Mouse (Mus musculus): ENCODE measurements at regions not wholly inside any gene's neighbourhood (a gene's known extent, or its start where the extent isn't known, plus 50 kb on each side); places are given as distances from the start of the nearest gene placed in this dataset.

DNA sequence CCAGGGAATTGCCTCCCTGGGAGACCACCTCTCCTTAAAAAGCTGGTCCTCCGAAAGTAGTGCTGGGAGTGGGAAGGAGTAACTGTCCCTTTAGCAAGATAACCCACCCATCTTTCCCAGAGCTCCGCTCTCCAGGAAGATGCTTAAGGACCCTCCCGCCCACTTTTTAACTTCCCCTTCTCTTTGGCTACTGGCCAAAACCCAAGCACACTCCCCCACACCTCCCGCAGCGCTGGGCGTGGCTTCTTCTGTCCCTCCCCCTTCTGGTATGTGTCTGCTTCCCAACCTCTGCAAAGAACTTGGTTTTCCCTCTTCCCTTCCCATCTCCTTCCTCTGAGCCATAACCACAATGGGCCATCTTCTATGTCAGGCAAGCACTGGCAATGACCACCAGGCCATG, 85.4 kb downstream of the Rpap3 start:
- Histone ChIP-seq H3K9me3 (replicated peaks; ENCODE audit: control insufficient read depth, low read length) (no peaks in the 10 kb centered on the region), H3K4me1 (ENCODE audit: control insufficient read depth, insufficient read depth, low read length) (no peaks in the 10 kb centered on the region), H3K27ac (ENCODE audit: low read depth, low read length) (no peak overlapping the region), H3K36me3 (ENCODE audit: control insufficient read depth, insufficient read depth, low read length) (no peaks in the 10 kb centered on the region), H3K27me3 (replicated peaks; ENCODE audit: control insufficient read depth, insufficient read depth, low read length) (no peaks in the 10 kb centered on the region), H3K9ac (ENCODE audit: low read length) (no peak overlapping the region), H3K4me2 (ENCODE audit: low read length) (no peak overlapping the region), H3K4me3 (ENCODE audit: low read depth, low read length) (no peak overlapping the region)
- no peak for DNase-seq (ENCODE audit: low spot score)
- no peak for ATAC-seq
- 78% methylated on average over 6 of the region's 6 CpGs for WGBS

DNA sequence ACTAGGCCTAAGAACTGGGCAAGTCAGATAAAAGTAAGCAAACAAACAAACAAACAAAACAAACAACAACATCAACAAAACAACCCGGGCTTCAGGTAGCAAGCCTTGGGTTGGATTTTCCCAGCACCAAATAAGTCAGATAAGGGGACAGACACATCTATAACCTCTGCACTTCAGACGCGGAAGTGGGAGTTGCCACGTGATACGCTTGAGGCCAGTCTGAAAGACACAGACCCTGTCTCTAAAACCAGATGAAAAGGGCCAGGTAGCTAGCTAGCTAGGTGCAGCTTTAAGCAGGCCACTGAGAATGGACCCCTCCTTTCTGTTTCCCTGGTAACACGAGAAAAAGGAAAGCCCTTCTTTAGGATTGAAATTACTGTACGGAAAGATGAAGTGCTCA, 85.9 kb downstream of the Rpap3 start:
- no peak for DNase-seq (ENCODE audit: low spot score)
- Histone ChIP-seq H3K4me1 (ENCODE audit: control insufficient read depth, insufficient read depth, low read length) (no peaks in the 10 kb centered on the region), H3K27ac (ENCODE audit: low read depth, low read length) (no peak overlapping the region), H3K9me3 (replicated peaks; ENCODE audit: control insufficient read depth, low read length) (no peaks in the 10 kb centered on the region), H3K9ac (ENCODE audit: low read length) (no peak overlapping the region), H3K36me3 (ENCODE audit: control insufficient read depth, insufficient read depth, low read length) (no peaks in the 10 kb centered on the region), H3K4me3 (ENCODE audit: low read depth, low read length) (no peak overlapping the region), H3K27me3 (replicated peaks; ENCODE audit: control insufficient read depth, insufficient read depth, low read length) (no peaks in the 10 kb centered on the region), H3K4me2 (ENCODE audit: low read length) (no peak overlapping the region)
- WGBS: 90% methylated on average over 7 of the region's 7 CpGs
- ATAC-seq: no peak

DNA sequence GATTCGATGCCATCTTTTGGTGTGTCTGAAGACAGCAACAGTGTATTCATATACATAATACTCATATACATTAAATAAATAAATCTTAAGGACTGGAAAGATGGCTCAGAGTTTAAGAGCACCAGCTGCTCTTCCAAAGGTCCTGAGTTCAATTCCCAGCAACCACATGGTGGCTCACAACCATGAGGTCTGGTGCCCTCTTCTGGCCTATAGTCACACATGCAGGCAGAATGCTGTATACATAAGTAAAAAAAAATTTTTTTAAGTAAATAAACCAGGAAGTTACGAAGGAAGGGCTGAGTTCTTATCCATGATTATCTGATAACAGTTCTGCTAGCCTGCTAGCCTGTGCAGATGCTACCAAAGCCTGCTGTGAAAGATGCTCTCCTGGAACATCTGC, 93.3 kb downstream of the Rpap3 start:
- WGBS: 87% methylated on average over 2 of the region's 2 CpGs
- Histone ChIP-seq H3K4me1 (ENCODE audit: control insufficient read depth, insufficient read depth, low read length) (no peaks in the 10 kb centered on the region), H3K27me3 (replicated peaks; ENCODE audit: control insufficient read depth, insufficient read depth, low read length) (no peaks in the 10 kb centered on the region), H3K9ac (ENCODE audit: low read length) (no peak overlapping the region), H3K4me3 (ENCODE audit: low read depth, low read length) (no peak overlapping the region), H3K36me3 (ENCODE audit: control insufficient read depth, insufficient read depth, low read length) (no peaks in the 10 kb centered on the region), H3K9me3 (replicated peaks; ENCODE audit: control insufficient read depth, low read length) (no peaks in the 10 kb centered on the region; the same call in 1 of the 2 replicates), H3K4me2 (ENCODE audit: low read length) (no peak overlapping the region), H3K27ac (ENCODE audit: low read depth, low read length) (no peak overlapping the region)
- DNase-seq (ENCODE audit: low spot score): no peak
- ATAC-seq: no peak

DNA sequence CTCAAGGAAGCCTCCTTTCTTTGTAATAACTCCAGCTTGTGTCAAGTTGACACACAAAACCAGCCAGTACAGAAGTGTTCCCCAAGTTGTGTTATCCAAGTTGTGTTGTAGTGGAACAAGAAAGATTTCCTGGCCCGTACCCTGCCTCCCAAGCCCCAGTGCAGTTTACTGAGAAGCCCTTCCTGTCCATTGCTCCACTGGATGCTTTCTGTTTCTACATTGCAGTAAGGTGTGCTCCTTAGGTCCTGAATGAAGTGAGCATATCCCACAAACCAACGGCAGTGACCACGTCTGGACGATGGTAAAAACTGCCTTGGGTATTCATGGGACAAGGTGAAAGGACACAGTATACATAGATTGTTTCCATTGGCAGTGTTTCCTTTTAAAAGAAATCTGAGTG, 94.9 kb downstream of the Rpap3 start:
- H3K9ac ChIP-seq (ENCODE audit: low read length): no peak overlapping the region
- H3K4me1 ChIP-seq (ENCODE audit: control insufficient read depth, insufficient read depth, low read length): peaks cover 4% of the 10 kb centered on the region; the same call in 1 of the 2 replicates
- H3K4me2 ChIP-seq (ENCODE audit: low read length): no peak overlapping the region
- H3K4me3 ChIP-seq (ENCODE audit: low read depth, low read length): no peak overlapping the region
- no peak overlapping the region for H3K27ac ChIP-seq (ENCODE audit: low read depth, low read length)
- H3K9me3 ChIP-seq (replicated peaks; ENCODE audit: control insufficient read depth, low read length): no peaks in the 10 kb centered on the region; the same call in 1 of the 2 replicates
- no peaks in the 10 kb centered on the region for H3K27me3 ChIP-seq (replicated peaks; ENCODE audit: control insufficient read depth, insufficient read depth, low read length)
- H3K36me3 ChIP-seq (ENCODE audit: control insufficient read depth, insufficient read depth, low read length): no peaks in the 10 kb centered on the region
- ATAC-seq (no peak), DNase-seq (ENCODE audit: low spot score) (no peak)
- WGBS: 83% methylated on average over 4 of the region's 4 CpGs

DNA sequence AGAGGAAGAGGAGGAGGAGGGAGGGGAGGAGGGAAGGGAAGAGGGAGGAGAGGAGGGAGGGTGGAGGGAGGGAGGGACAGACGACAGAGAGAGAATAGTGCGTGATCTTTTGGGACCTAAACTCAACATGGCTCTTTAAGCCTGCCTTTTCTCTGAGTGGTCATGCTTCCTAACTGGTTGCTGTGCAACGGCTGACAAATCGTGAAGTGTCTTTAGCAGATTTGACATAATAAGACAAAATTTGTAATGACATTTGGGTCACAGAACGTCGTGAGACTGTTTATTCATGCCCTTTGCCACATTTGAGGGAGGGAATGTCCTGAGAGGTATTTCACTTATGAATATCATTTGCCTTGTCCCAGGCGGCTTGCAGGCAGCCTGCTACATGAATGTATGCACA, 96.1 kb downstream of the Rpap3 start:
- Histone ChIP-seq H3K36me3 (ENCODE audit: control insufficient read depth, insufficient read depth, low read length) (no peaks in the 10 kb centered on the region), H3K4me1 (ENCODE audit: control insufficient read depth, insufficient read depth, low read length) (peaks cover 4% of the 10 kb centered on the region; the same call in 1 of the 2 replicates), H3K27ac (ENCODE audit: low read depth, low read length) (no peak overlapping the region), H3K27me3 (replicated peaks; ENCODE audit: control insufficient read depth, insufficient read depth, low read length) (no peaks in the 10 kb centered on the region), H3K4me2 (ENCODE audit: low read length) (no peak overlapping the region), H3K9ac (ENCODE audit: low read length) (no peak overlapping the region), H3K9me3 (replicated peaks; ENCODE audit: control insufficient read depth, low read length) (no peaks in the 10 kb centered on the region; the same call in 1 of the 2 replicates), H3K4me3 (ENCODE audit: low read depth, low read length) (no peak overlapping the region)
- ATAC-seq: no peak
- DNase-seq (ENCODE audit: low spot score): no peak
- 80% methylated on average over 7 of the region's 7 CpGs for WGBS

GRCm38 (mm10) chr15:97608651-97609050, 97.0 kb downstream of the Rpap3 start:
- Histone ChIP-seq H3K9me3 (replicated peaks; ENCODE audit: control insufficient read depth, low read length) (no peaks in the 10 kb centered on the region; the same call in 1 of the 2 replicates), H3K4me3 (ENCODE audit: low read depth, low read length) (no peak overlapping the region), H3K4me1 (ENCODE audit: control insufficient read depth, insufficient read depth, low read length) (peaks cover 4% of the 10 kb centered on the region; the same call in 1 of the 2 replicates), H3K36me3 (ENCODE audit: control insufficient read depth, insufficient read depth, low read length) (no peaks in the 10 kb centered on the region), H3K27me3 (replicated peaks; ENCODE audit: control insufficient read depth, insufficient read depth, low read length) (no peaks in the 10 kb centered on the region), H3K4me2 (ENCODE audit: low read length) (no peak overlapping the region), H3K9ac (ENCODE audit: low read length) (no peak overlapping the region), H3K27ac (ENCODE audit: low read depth, low read length) (no peak overlapping the region)
- 85% methylated on average over 7 of the region's 7 CpGs for WGBS
- no peak for ATAC-seq
- no peak for DNase-seq (ENCODE audit: low spot score)

- no peaks in the 10 kb centered on the region for H3K27me3 ChIP-seq (replicated peaks; ENCODE audit: control insufficient read depth, insufficient read depth, low read length)
Observed at GRCm38 (mm10) chr15:97607617-97608206, 97.9 kb downstream of the Rpap3 start.

GRCm38 (mm10) chr15:97606630-97607381, 98.8 kb downstream of the Rpap3 start:
- under 1% methylated on average over 25 of the region's 25 CpGs for WGBS
- Histone ChIP-seq H3K9me3 (replicated peaks; ENCODE audit: control insufficient read depth, low read length) (no peaks in the 10 kb centered on the region; the same call in 1 of the 2 replicates), H3K4me1 (ENCODE audit: control insufficient read depth, insufficient read depth, low read length) (peaks cover 4% of the 10 kb centered on the region; the same call in 1 of the 2 replicates), H3K9ac (ENCODE audit: low read length) (peak overlapping the region; percentile 44; the same call in 1 of the 2 replicates), H3K4me3 (ENCODE audit: low read depth, low read length) (peak overlapping the region; percentile 30), H3K4me2 (ENCODE audit: low read length) (peak overlapping the region; percentile 59), H3K27ac (ENCODE audit: low read depth, low read length) (peak overlapping the region; percentile 86), H3K36me3 (ENCODE audit: control insufficient read depth, insufficient read depth, low read length) (no peaks in the 10 kb centered on the region), H3K27me3 (replicated peaks; ENCODE audit: control insufficient read depth, insufficient read depth, low read length) (no peaks in the 10 kb centered on the region)
- DNase-seq (ENCODE audit: low spot score) (peak; percentile 91), ATAC-seq (peak; percentile 83)

More at GRCm38 (mm10) chr15:97607617-97608206, 97.9 kb downstream of the Rpap3 start:
- ATAC-seq (peak; percentile 43; the same call in 1 of the 2 replicates), DNase-seq (ENCODE audit: low spot score) (peak; percentile 67)
- Histone ChIP-seq H3K36me3 (ENCODE audit: control insufficient read depth, insufficient read depth, low read length) (no peaks in the 10 kb centered on the region), H3K4me2 (ENCODE audit: low read length) (peak overlapping the region; percentile 59), H3K4me3 (ENCODE audit: low read depth, low read length) (peak overlapping the region; percentile 30), H3K9ac (ENCODE audit: low read length) (0 out of 2 replicates have a peak overlapping the region, but pooled peaks have one; percentile 18), H3K4me1 (ENCODE audit: control insufficient read depth, insufficient read depth, low read length) (peaks cover 4% of the 10 kb centered on the region; the same call in 1 of the 2 replicates), H3K27ac (ENCODE audit: low read depth, low read length) (peak overlapping the region; percentile 86), H3K9me3 (replicated peaks; ENCODE audit: control insufficient read depth, low read length) (no peaks in the 10 kb centered on the region; the same call in 1 of the 2 replicates)
- 32% methylated on average over 15 of the region's 15 CpGs for WGBS

DNA sequence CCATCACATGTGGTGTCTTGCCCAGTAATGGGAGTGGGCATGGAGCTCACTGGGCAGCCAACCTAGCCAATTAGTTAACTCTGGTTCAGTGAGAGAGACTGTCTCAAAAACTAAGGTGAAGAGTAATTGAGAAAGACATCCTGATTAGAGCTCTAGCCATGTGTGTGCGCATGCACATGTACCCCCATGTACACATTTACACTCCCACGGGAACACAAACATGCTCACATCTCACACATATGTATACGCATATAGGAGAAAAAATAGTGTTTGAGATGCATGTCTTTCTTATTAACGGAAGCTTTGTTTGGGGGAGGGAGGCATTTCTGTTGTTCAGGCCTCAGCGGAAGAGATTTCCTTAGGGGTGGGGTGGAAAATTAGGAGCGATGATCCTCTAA, 99.4 kb downstream of the Rpap3 start:
- WGBS: 30% methylated on average over 6 of the region's 6 CpGs

More for the DNA sequence above, 99.4 kb downstream of the Rpap3 start:
- Histone ChIP-seq H3K27me3 (replicated peaks; ENCODE audit: control insufficient read depth, insufficient read depth, low read length) (no peaks in the 10 kb centered on the region), H3K4me1 (ENCODE audit: control insufficient read depth, insufficient read depth, low read length) (peaks cover 4% of the 10 kb centered on the region; the same call in 1 of the 2 replicates), H3K9me3 (replicated peaks; ENCODE audit: control insufficient read depth, low read length) (no peaks in the 10 kb centered on the region; the same call in 1 of the 2 replicates), H3K36me3 (ENCODE audit: control insufficient read depth, insufficient read depth, low read length) (no peaks in the 10 kb centered on the region), H3K4me3 (ENCODE audit: low read depth, low read length) (peak overlapping the region; percentile 30), H3K9ac (ENCODE audit: low read length) (peak overlapping the region; percentile 44; the same call in 1 of the 2 replicates), H3K27ac (ENCODE audit: low read depth, low read length) (peak overlapping the region; percentile 86), H3K4me2 (ENCODE audit: low read length) (peak overlapping the region; percentile 59)
- peak; percentile 47 for ATAC-seq
- no peak for DNase-seq (ENCODE audit: low spot score)
